Mouse (Mus musculus) E14TG2a.4 (cell line): ENCODE measurements at regions not wholly inside any gene's neighbourhood (a gene's known extent, or its start where the extent isn't known, plus 50 kb on each side); places are given as distances from the start of the nearest gene placed in this dataset.

Experiments
- CTCF ChIP-seq: conservative IDR thresholded peaks from 2 replicates; pipeline ENCODE4 v1.5.1; 2014; ENCODE audit warnings: low read length
- NANOG ChIP-seq: IDR thresholded peaks from 2 replicates; pipeline ENCODE4 v1.6.1; 2014; ENCODE audit warnings: borderline replicate concordance, low read length, mixed read lengths

GRCm38 (mm10) chr4:153848274-153848673, 108.8 kb upstream of the A430005L14Rik start:
- peak; percentile 12; the same call in 1 of the 2 replicates for TF ChIP-seq CTCF
- TF ChIP-seq NANOG: no peak
